ENCODE assay signal across 9 mouse cellular contexts in the genomic region with DNA sequence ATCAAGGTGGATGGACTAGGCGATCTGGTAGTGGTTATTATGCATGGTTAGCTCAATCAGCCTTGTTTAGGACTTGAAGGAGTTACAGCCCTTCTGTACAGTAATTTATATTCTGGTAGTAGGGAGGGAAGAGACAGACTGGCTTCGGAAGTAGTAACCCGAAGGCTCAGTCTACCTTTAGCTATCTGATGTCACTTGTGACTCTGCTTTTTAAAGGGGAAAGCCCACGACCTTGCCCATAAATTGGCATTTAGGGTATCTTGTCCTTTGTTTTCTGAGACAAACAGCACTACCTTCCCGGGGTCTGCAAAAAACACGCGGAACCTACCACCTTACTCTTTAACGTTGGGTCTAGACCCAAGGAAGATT. TPM values are rescaled to one million over a fixed set of nuclear protein-coding genes. Genes with fewer than 3 reads are reported as not detected.
A peak's percentile ranks its signal among the peaks of the same experiment; 100 is the strongest.
DNase-seq lines count a peak whose midpoint lies in the region; ATAC-seq and TF ChIP-seq lines count a peak whose summit lies in the region.
"Had no signal": no experiment of that assay in that cellular context is flagged by ENCODE, and none has a peak within 500 bp of the region (broad histone marks: within the 10 kb centered on the region; RNA-seq: fewer than 3 reads in every experiment).

No protein-coding gene starts in this region.

- H3K79me2 ChIP-seq in liver, adult 2 months (ENCODE audit: control insufficient read depth, insufficient read depth, low read length): peaks cover 12% of the 10 kb centered on the region; the same call in 1 of the 2 replicates

- TF ChIP-seq POLR2A in liver, adult 2 months (IDR thresholded peaks at IDR 0.05; ENCODE audit: extremely low read depth, insufficient read depth, low read length): no peak

- no peak for ATAC-seq in embryonic facial prominence, embryonic 14.5 days (ENCODE audit: low read depth)
- ATAC-seq in limb, embryonic 11.5 days (ENCODE audit: insufficient number of reproducible peaks, low FRiP score, low TSS enrichment, low read depth): no peak
- ATAC-seq in neural tube, embryonic 13.5 days (ENCODE audit: low read depth): no peak

- peak overlapping the region; percentile 91 for H3K9ac ChIP-seq in liver, adult 2 months (ENCODE audit: low read depth, low read length)
- H3K9ac ChIP-seq in embryonic facial prominence, embryonic 14.5 days (ENCODE audit: low read depth, low read length): peak overlapping the region; percentile 76
- H3K9ac ChIP-seq in limb, embryonic 11.5 days (ENCODE audit: low read length): peak overlapping the region; percentile 8; the same call in 1 of the 2 replicates
- H3K9ac ChIP-seq in neural tube, embryonic 13.5 days: peak overlapping the region; percentile 92

- H3K4me1 ChIP-seq in liver, adult 2 months (ENCODE audit: control insufficient read depth, insufficient read depth, low read length): peaks cover 18% of the 10 kb centered on the region
- peaks cover 9% of the 10 kb centered on the region for H3K4me1 ChIP-seq in embryonic facial prominence, embryonic 14.5 days (ENCODE audit: control insufficient read depth, insufficient read depth, low read length)
- H3K4me1 ChIP-seq in limb, embryonic 11.5 days (ENCODE audit: control insufficient read depth, insufficient read depth, low read length): peaks cover 11% of the 10 kb centered on the region; the same call in 1 of the 2 replicates
- peaks cover 38% of the 10 kb centered on the region for H3K4me1 ChIP-seq in neural tube, embryonic 13.5 days (replicated peaks)

- H3K9me3 ChIP-seq in embryonic facial prominence, embryonic 14.5 days (ENCODE audit: control insufficient read depth, low read length): no peaks in the 10 kb centered on the region
- H3K9me3 ChIP-seq in limb, embryonic 11.5 days (ENCODE audit: control insufficient read depth, low read length): no peaks in the 10 kb centered on the region
- H3K9me3 ChIP-seq in neural tube, embryonic 13.5 days: no peaks in the 10 kb centered on the region

- H3K27me3 ChIP-seq in liver, adult 2 months (ENCODE audit: control insufficient read depth, insufficient read depth, low read length): no peaks in the 10 kb centered on the region
- no peaks in the 10 kb centered on the region for H3K27me3 ChIP-seq in embryonic facial prominence, embryonic 14.5 days (replicated peaks; ENCODE audit: control insufficient read depth, insufficient read depth, low read length)
- H3K27me3 ChIP-seq in limb, embryonic 11.5 days (ENCODE audit: control insufficient read depth, insufficient read depth, low read length): 0 out of 2 replicates have a peak, but pooled peaks cover 2% of the 10 kb centered on the region
- peaks cover 18% of the 10 kb centered on the region for H3K27me3 ChIP-seq in neural tube, embryonic 13.5 days

- peak overlapping the region; percentile 94 for H3K4me3 ChIP-seq in liver, adult 2 months (ENCODE audit: insufficient read depth, low read depth, low read length)
- H3K4me3 ChIP-seq in embryonic facial prominence, embryonic 14.5 days (ENCODE audit: low read depth, low read length): peak overlapping the region; percentile 76
- H3K4me3 ChIP-seq in limb, embryonic 11.5 days (ENCODE audit: low read depth, low read length): peak overlapping the region; percentile 70
- peak overlapping the region; percentile 81 for H3K4me3 ChIP-seq in neural tube, embryonic 13.5 days

- H3K36me3 ChIP-seq in liver, adult 2 months (ENCODE audit: control insufficient read depth, insufficient read depth, low read length): peaks cover 16% of the 10 kb centered on the region
- peaks cover 22% of the 10 kb centered on the region for H3K36me3 ChIP-seq in embryonic facial prominence, embryonic 14.5 days (ENCODE audit: control insufficient read depth, insufficient read depth, low read length)
- no peaks in the 10 kb centered on the region; the same call in 1 of the 2 replicates for H3K36me3 ChIP-seq in limb, embryonic 11.5 days (ENCODE audit: control insufficient read depth, insufficient read depth, low read length)
- H3K36me3 ChIP-seq in neural tube, embryonic 13.5 days: peaks cover 21% of the 10 kb centered on the region

- DNase-seq in liver, adult 2 months (ENCODE audit: extremely low read depth, low read depth, low spot score): no peak
- no peak for DNase-seq in liver
- DNase-seq in embryonic facial prominence, embryonic 14.5 days (ENCODE audit: low spot score): no peak
- DNase-seq in limb, embryonic 11.5 days (ENCODE audit: low spot score): no peak
- no peak for DNase-seq in left cerebral cortex, postnatal 36 days (ENCODE audit: low spot score in 2 of 2)
- DNase-seq in frontal cortex, adult 2 months (ENCODE audit: extremely low spot score in 1 of 2, low spot score in 1 of 2): no peak
- no peak for DNase-seq in natural killer cell, adult 2 months (ENCODE audit: low spot score in 2 of 2)

- H3K4me2 ChIP-seq in embryonic facial prominence, embryonic 14.5 days (ENCODE audit: low read depth, low read length): peak overlapping the region; percentile 80
- H3K4me2 ChIP-seq in limb, embryonic 11.5 days (ENCODE audit: low read depth, severe bottlenecking): peak overlapping the region; percentile 77
- peak overlapping the region; percentile 84 for H3K4me2 ChIP-seq in neural tube, embryonic 13.5 days

- 4% methylated on average over 8 of the region's 8 CpGs for WGBS in liver, adult 2 months
- WGBS in embryonic facial prominence, embryonic 14.5 days: 5% methylated on average over 8 of the region's 8 CpGs
- WGBS in limb, embryonic 11.5 days: 6% methylated on average over 8 of the region's 8 CpGs
- 4% methylated on average over 8 of the region's 8 CpGs for WGBS in neural tube, embryonic 13.5 days

- H3K27ac ChIP-seq in liver, adult 2 months (replicated peaks; ENCODE audit: insufficient read depth, low read depth, low read length): peak overlapping the region; percentile 94
- H3K27ac ChIP-seq in embryonic facial prominence, embryonic 14.5 days (replicated peaks; ENCODE audit: low read depth, low read length): peak overlapping the region; percentile 86
- H3K27ac ChIP-seq in limb, embryonic 11.5 days (replicated peaks; ENCODE audit: low read depth, low read length): no peak overlapping the region
- peak overlapping the region; percentile 89 for H3K27ac ChIP-seq in neural tube, embryonic 13.5 days (replicated peaks)

- intact Hi-C loops in left cerebral cortex, postnatal 36 days (cut with DNase I): loop anchor here (2.0 to 10.0 kb wide), 2 partner anchors 17 to 415 kb away; a partner anchor contains a TSS

- no peak for TF ChIP-seq CTCF in liver, adult 2 months (IDR thresholded peaks at IDR 0.05; ENCODE audit: low read depth, low read length)

RNA-seq across cellular contexts. Expression of a gene that starts 0.7 kb away (rescaled TPM):
- total RNA-seq in liver, adult 2 months (2014; rRNA removed): 155 and 170 TPM in 2 replicates
- polyA plus RNA-seq in liver, adult 2 months (2012; rRNA removed): 280 and 328 TPM in 2 replicates
- 83.8 and 86.9 TPM in 2 replicates for polyA plus RNA-seq in embryonic facial prominence, embryonic 14.5 days (2014; fragmentation: Nextera tagmentation; extraction: Ambion mirVana)
- 61.0 and 61.2 TPM in 2 replicates for polyA plus RNA-seq in limb, embryonic 11.5 days (2014; fragmentation: Nextera tagmentation; extraction: Ambion mirVana)
- polyA plus RNA-seq in neural tube, embryonic 13.5 days (2015; fragmentation: Nextera tagmentation; extraction: Ambion mirVana): 98.3 and 106 TPM in 2 replicates
- total RNA-seq in left cerebral cortex, postnatal 36 days (2021): 10 to 100 TPM; 73.1 to 79.8 TPM
- 132 and 141 TPM in 2 replicates for polyA plus RNA-seq in frontal cortex, adult 2 months (2012; rRNA removed)

RNA-seq across cellular contexts. Expression of a gene that starts 1.0 kb away (rescaled TPM):
- total RNA-seq in liver, adult 2 months (2014; rRNA removed): 4.8 and 6.3 TPM in 2 replicates
- 9.8 and 11.3 TPM in 2 replicates for polyA plus RNA-seq in liver, adult 2 months (2012; rRNA removed)
- polyA plus RNA-seq in embryonic facial prominence, embryonic 14.5 days (2014; fragmentation: Nextera tagmentation; extraction: Ambion mirVana): 22.2 and 26.4 TPM in 2 replicates
- polyA plus RNA-seq in limb, embryonic 11.5 days (2014; fragmentation: Nextera tagmentation; extraction: Ambion mirVana): 9.5 and 10.6 TPM in 2 replicates
- 6.6 and 6.9 TPM in 2 replicates for polyA plus RNA-seq in neural tube, embryonic 13.5 days (2015; fragmentation: Nextera tagmentation; extraction: Ambion mirVana)
- total RNA-seq in left cerebral cortex, postnatal 36 days (2021): 1 to 10 TPM; 6.2 to 6.5 TPM
- 5.2 and 5.5 TPM in 2 replicates for polyA plus RNA-seq in frontal cortex, adult 2 months (2012; rRNA removed)

RNA-seq across cellular contexts. Expression of a gene that starts 17.0 kb away (rescaled TPM):
- 204 and 276 TPM in 2 replicates for total RNA-seq in liver, adult 2 months (2014; rRNA removed)
- polyA plus RNA-seq in liver, adult 2 months (2012; rRNA removed): 154 and 166 TPM in 2 replicates
- 4.8 and 5.0 TPM in 2 replicates for polyA plus RNA-seq in embryonic facial prominence, embryonic 14.5 days (2014; fragmentation: Nextera tagmentation; extraction: Ambion mirVana)
- polyA plus RNA-seq in limb, embryonic 11.5 days (2014; fragmentation: Nextera tagmentation; extraction: Ambion mirVana): 12.7 and 13.2 TPM in 2 replicates
- 2.4 and 2.6 TPM in 2 replicates for polyA plus RNA-seq in neural tube, embryonic 13.5 days (2015; fragmentation: Nextera tagmentation; extraction: Ambion mirVana)
- 1 to 10 TPM; 3.9 to 4.0 TPM for total RNA-seq in left cerebral cortex, postnatal 36 days (2021)
- polyA plus RNA-seq in frontal cortex, adult 2 months (2012; rRNA removed): 6.8 and 7.3 TPM in 2 replicates

RNA-seq across cellular contexts. Expression of a gene that starts 18.0 kb away (rescaled TPM):
- total RNA-seq in liver, adult 2 months (2014; rRNA removed): 14.2 and 15.6 TPM in 2 replicates
- polyA plus RNA-seq in liver, adult 2 months (2012; rRNA removed): 7.6 and 8.6 TPM in 2 replicates
- polyA plus RNA-seq in embryonic facial prominence, embryonic 14.5 days (2014; fragmentation: Nextera tagmentation; extraction: Ambion mirVana): 13.6 and 14.5 TPM in 2 replicates
- 13.5 and 15.0 TPM in 2 replicates for polyA plus RNA-seq in limb, embryonic 11.5 days (2014; fragmentation: Nextera tagmentation; extraction: Ambion mirVana)
- polyA plus RNA-seq in neural tube, embryonic 13.5 days (2015; fragmentation: Nextera tagmentation; extraction: Ambion mirVana): 12.3 and 12.9 TPM in 2 replicates
- 10 to 100 TPM; 28.9 to 33.6 TPM for total RNA-seq in left cerebral cortex, postnatal 36 days (2021)
- polyA plus RNA-seq in frontal cortex, adult 2 months (2012; rRNA removed): 46.6 and 51.5 TPM in 2 replicates

RNA-seq across cellular contexts. Expression of a gene that starts 25.2 kb away (rescaled TPM):
- total RNA-seq in liver, adult 2 months (2014; rRNA removed): not detected in 2 replicates
- not detected in 2 replicates for polyA plus RNA-seq in liver, adult 2 months (2012; rRNA removed)
- polyA plus RNA-seq in embryonic facial prominence, embryonic 14.5 days (2014; fragmentation: Nextera tagmentation; extraction: Ambion mirVana): 0.26 TPM in 1 of 2 replicates, not detected in the other
- not detected in 2 replicates for polyA plus RNA-seq in limb, embryonic 11.5 days (2014; fragmentation: Nextera tagmentation; extraction: Ambion mirVana)
- polyA plus RNA-seq in neural tube, embryonic 13.5 days (2015; fragmentation: Nextera tagmentation; extraction: Ambion mirVana): not detected in 2 replicates
- total RNA-seq in left cerebral cortex, postnatal 36 days (2021): not detected
- not detected in 2 replicates for polyA plus RNA-seq in frontal cortex, adult 2 months (2012; rRNA removed)
- total RNA-seq: left cerebral cortex, adult 8-10 months had no signal

Comparison
In these comparisons a context has a peak if more than half of its experiments do, and no peak if none do; other contexts are left out.
1. H3K9ac ChIP-seq: peak in every context shown above with its lines; median percentile 92 in neural tube, embryonic 13.5 days; 91 in liver, adult 2 months; 76 in embryonic facial prominence, embryonic 14.5 days; 8 in limb, embryonic 11.5 days.
2. RNA of a gene that starts 17.0 kb away (polyA plus RNA-seq): 154 to 166 TPM in liver, adult 2 months; 12.7 to 13.2 TPM in limb, embryonic 11.5 days, 6.8 to 7.3 TPM in frontal cortex, adult 2 months, 4.8 to 5.0 TPM in embryonic facial prominence, embryonic 14.5 days and 2.4 to 2.6 TPM in neural tube, embryonic 13.5 days; every median in the first group is over 10 times any median in the second.
3. Peak in every context shown above with its lines, with median percentiles within 50 percentile points of each other: H3K4me3 ChIP-seq and H3K4me2 ChIP-seq.